Mouse (Mus musculus) layer of hippocampus, postnatal 14 days (tissue): ENCODE measurements around the gene Sertad2. TPM values are rescaled to one million over a fixed set of nuclear protein-coding genes. Genes with fewer than 3 reads are reported as not detected.
A peak's percentile ranks its signal among the peaks of the same experiment; 100 is the strongest.

ENCODE experiments used
- DNase-seq, 2 experiments: peaks; one replicate each; pipeline ENCODE4 v3.0.0; 2021 to 2022; ENCODE audit warnings: low spot score in 2 of 2, mixed read lengths in 1 of 2
- total RNA-seq, 2 experiments: library from RNA; stranded (reverse); gene quantifications; 2 replicates each; pipeline ENCODE4 v1.2.3; 2021

The Sertad2 gene
- total RNA-seq, 2 experiments from 2014 or later = 18.7 to 20.9 TPM

DNA sequence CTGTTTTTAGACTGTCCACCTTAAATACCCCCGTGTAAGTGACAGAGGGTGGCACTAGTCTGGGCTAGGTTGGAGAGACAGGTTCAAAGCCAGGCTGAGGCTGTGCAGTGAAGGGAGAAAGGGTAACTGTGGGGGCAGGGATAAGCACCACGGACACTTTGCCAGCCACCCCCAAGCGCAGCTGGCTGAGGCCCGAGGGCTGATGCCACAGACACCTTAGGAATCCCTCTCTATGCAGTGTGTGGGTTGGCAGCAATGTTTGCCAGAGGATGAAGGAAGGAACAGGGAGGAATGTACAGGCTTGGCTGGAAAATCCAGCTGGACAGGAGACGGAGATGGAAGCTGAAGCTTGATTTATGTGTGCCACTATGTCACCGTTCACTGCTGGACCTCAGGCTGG is 129.5 kb downstream of the Sertad2 start:
- no peak for DNase-seq

DNA sequence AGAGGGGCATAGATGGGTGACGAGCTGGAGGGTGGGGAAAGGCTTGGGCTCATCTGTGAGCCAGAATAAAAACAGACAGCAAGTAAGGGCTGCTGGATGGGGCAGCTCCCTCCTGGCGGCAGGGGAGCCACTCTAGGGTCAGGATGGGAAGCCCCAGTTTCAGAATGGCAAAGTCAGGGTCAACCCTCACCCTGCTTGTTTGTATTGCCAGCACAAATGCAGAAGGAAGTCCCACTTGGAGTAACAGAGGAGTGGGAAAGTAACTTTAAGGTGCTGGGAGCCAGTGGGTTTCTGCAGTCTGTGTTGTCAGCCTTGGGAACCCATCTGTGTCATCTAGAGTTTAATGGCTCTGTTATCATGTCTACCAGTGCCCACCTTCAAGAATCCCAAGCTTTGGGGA is 136.3 kb downstream of the Sertad2 start:
- no peak for DNase-seq

DNA sequence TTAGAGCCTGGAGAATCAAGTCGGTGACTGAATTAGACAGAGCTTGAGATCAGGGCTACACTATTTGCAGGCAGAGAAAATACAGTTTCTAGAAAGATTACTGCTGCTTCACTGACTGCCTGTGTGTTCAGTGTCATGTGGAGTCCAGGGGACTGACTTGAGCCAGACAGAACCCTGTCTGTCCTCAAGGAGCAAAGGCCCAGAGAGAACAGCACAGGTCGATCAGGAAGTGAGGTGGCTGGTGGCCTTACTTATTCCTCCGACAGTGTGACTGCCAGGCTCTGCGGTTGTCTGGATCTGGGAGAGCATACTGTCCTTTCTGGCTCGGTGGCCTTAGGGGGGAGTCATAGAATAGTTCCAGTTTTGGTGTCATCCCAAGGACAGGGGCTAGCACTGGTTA is 137.7 kb downstream of the Sertad2 start:
- no peak for DNase-seq

DNA sequence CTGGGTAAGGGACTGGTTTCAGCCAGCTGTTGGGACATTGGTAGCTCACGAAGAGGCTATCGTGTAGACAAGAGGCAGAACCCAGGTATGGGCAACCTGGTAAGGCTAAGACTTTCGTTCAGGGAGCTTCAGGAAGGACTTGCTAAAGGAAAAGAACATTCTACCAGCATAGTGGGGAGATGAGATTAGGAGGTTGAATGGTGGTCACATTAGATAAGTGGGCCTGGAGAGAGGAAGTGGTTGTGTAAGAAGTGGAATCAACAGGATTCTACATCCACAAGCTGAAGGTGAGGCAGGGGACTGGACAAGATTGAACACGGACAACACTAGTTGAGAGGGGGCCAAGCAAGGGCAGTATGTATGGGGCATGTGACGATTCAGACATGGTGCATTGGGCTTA is 138.6 kb downstream of the Sertad2 start:
- DNase-seq = no peak

GRCm38 (mm10) chr11:20691000-20691399 is 147.9 kb downstream of the Sertad2 start:
- DNase-seq = peak; percentile 38 to 67

Other genes starting within 250 kb of the Sertad2 start
- gene Slc1a4, start 210.5 kb upstream of the Sertad2 start, total RNA-seq = 10 to 100 TPM; 49.1 to 51.3 TPM
- 10 to 100 TPM; 57.6 to 61.1 TPM for gene Aftph, start 198.3 kb downstream of the Sertad2 start, total RNA-seq